Mouse (Mus musculus) E14TG2a.4 (cell line): ENCODE data around the gene Degs2.

Experiments used
- CTCF ChIP-seq: conservative IDR thresholded peaks from 2 replicates; pipeline ENCODE4 v1.5.1; 2014; ENCODE audit warnings: low read length
- NANOG ChIP-seq: IDR thresholded peaks from 2 replicates; pipeline ENCODE4 v1.6.1; 2014; ENCODE audit warnings: borderline replicate concordance, low read length, mixed read lengths

DNA sequence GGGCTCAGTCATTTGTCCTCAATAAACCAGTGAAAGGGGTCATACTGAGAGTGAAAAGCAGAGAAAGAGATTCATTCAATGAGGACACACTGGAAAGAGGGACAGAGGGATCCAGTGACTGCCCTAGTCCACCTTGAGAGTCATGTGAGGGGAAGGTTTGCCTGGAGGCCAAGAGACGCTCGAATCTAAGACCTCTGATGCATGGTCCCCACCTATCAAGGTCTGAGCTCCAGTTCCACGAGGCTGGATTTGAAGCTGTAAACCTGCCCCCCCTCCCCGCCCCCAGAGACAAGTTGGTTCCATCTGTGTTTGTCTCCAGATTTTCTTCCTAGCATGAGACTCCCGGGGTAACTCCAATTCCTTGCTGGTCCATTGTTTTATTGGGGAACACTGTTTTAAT, 13.7 kb upstream of the Degs2 start:
- TF ChIP-seq CTCF: no peak
- no peak for TF ChIP-seq NANOG
